14 mouse cellular contexts compared by ENCODE assay signal in the genomic region with DNA sequence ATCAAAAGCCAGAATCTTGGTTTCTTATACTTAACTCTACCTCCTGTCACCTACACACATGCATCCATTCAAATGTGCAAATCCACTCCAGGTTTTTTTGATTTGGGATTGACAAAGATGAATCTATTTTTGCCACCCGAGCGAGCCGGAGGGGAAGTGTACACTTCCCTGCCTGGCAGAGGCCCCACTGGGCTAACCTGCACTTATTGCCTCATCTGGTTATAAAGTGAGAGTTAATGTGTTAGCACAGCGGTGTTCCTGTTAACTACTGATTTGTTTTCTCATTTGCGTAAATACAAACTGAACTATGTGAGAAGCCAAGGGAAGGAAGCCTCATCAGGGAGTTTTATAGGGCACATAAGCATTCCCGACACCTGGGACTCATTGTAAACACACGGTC.
"Had no signal": no experiment of that assay in that cellular context is flagged by ENCODE, and none has a peak within 500 bp of the region (broad histone marks: within the 10 kb centered on the region; RNA-seq: fewer than 3 reads in every experiment).

No protein-coding gene starts in this region.

- H3K4me2 ChIP-seq: liver, embryonic 13.5 days; lung, embryonic 15.5 days; neural tube, embryonic 13.5 days; stomach, embryonic 15.5 days had no signal

- H3K9me3 ChIP-seq: liver, embryonic 13.5 days; lung, embryonic 15.5 days; neural tube, embryonic 13.5 days; stomach, embryonic 15.5 days had no signal

- DNase-seq: kidney, adult 11 months; kidney, adult 9 months; kidney, postnatal 10 days; kidney, postnatal 4 days; liver; liver, embryonic 13.5 days; liver, postnatal 0 days; midbrain, embryonic 14.5 days; right cerebral cortex, postnatal 14 days; thymus, postnatal 4 days had no signal

- H3K27ac ChIP-seq: layer of hippocampus, adult 2 months; liver, embryonic 13.5 days; lung, embryonic 15.5 days; neural tube, embryonic 13.5 days; stomach, embryonic 15.5 days had no signal

- H3K9ac ChIP-seq: liver, embryonic 13.5 days; liver, postnatal 0 days; lung, embryonic 15.5 days; neural tube, embryonic 13.5 days; stomach, embryonic 15.5 days had no signal

- H3K27me3 ChIP-seq: liver, embryonic 13.5 days; lung, embryonic 15.5 days; neural tube, embryonic 13.5 days; stomach, embryonic 15.5 days had no signal

- H3K36me3 ChIP-seq: liver, embryonic 13.5 days; lung, embryonic 15.5 days; neural tube, embryonic 13.5 days; stomach, embryonic 15.5 days had no signal

- H3K4me3 ChIP-seq: layer of hippocampus, adult 2 months; liver, embryonic 13.5 days; lung, embryonic 15.5 days; neural tube, embryonic 13.5 days; stomach, embryonic 15.5 days had no signal

- ATAC-seq: liver, postnatal 0 days had no signal

- H3K4me1 ChIP-seq: liver, embryonic 13.5 days; lung, embryonic 15.5 days; neural tube, embryonic 13.5 days; stomach, embryonic 15.5 days had no signal
